Mouse (Mus musculus): ENCODE data around the gene Ppox. TPM values are rescaled to one million over a fixed set of nuclear protein-coding genes. Genes with fewer than 3 reads are reported as not detected.

Ppox gene
- polyA plus RNA-seq (2012; rRNA removed; ENCODE audit: low replicate concordance) = 26.6 and 36.8 TPM in 2 replicates

GRCm38 (mm10) chr1:171280916-171281527 lies at the start of gene Ppox:
Gene Ppox (minus strand): TSS chr1:171281186.

DNA sequence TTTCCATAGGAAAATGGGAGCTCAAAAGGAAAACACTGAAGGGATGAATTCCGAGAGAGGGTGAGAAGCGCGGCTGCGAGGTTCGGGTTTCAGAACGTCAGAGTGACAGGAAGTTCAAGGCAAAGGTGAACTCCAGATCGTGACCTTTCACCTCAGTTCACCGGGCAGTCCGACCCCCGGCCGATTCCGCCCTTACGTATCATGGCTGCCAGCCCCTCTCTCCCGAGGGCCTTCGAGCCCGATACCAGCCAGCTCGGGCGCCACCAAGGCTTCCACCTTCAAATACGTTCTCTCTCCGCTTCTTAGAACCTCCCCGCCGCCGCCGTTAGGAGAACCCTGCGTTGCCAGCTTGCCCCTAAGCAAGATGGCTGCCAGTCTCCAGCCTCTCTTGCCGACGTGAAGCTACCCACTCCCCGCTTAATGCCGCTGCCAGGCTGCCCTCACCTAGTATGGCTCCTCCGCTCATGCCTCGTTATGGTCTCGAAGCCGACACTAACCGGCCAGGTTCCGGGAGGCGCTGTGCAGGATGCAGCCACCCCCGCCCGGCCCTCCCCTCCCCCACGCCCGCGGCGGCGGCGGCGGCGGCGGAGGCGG lies 48.0 kb upstream of the Ppox start, which contains the start of gene Dedd:
TSS of gene Dedd (plus strand) at position 307 of the 594 bp plus-strand sequence.

DNA sequence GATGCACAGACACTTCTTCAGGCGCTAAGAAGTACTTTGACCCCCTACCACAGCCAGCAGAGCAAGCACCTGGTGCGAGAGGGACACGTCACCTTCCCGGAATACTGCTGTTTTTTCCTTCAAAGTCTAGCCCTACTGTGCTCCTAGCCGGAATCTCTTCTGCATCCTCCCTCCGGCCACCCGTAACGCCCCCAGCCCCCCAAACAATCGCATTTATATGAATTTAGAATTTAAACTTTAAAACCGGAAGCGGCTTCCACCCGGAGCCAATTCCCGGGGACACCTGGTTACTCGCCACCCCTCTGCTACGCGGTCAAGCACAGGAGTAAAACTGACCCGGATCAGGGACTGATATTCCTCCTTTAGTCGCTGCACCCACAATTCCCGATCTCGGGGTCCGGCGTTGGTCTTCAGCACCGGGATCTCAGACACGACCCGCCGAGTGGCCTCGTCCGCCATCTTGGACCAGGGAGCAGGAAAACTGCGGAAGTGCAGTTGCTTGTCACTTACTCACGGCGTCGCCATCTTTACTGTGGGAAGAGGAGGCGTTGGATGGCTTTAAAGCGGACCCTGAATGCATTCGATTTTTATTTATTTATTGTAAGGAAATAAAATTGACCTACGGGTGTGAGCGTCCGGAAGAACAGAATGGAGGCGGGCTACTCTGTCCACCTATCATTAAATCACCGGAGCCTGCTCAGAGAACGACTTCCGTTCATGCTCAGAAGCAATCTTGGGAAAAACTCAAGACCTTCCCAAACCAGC lies 13.5 kb upstream of the Ppox start, which contains the start of gene Ufc1:
TSS of gene Ufc1 (minus strand) at position 727 of the 765 bp plus-strand sequence.

GRCm38 (mm10) chr1:171287136-171288081 lies 6.4 kb upstream of the Ppox start, which contains the start of gene Usp21:
Gene Usp21 (minus strand): TSS chr1:171287991.

GRCm38 (mm10) chr1:171269848-171270572 lies 11.0 kb downstream of the Ppox start, which contains the start of gene B4galt3:
Gene B4galt3 (plus strand): TSS chr1:171270328.

GRCm38 (mm10) chr1:171250680-171251593 lies 30.0 kb downstream of the Ppox start, which contains the start of gene Ndufs2:
Gene Ndufs2 (minus strand): TSS chr1:171251388.

GRCm38 (mm10) chr1:171249913-171250600 lies 30.9 kb downstream of the Ppox start, which contains the start of gene Adamts4:
Gene Adamts4 (plus strand): TSS chr1:171250421.

DNA sequence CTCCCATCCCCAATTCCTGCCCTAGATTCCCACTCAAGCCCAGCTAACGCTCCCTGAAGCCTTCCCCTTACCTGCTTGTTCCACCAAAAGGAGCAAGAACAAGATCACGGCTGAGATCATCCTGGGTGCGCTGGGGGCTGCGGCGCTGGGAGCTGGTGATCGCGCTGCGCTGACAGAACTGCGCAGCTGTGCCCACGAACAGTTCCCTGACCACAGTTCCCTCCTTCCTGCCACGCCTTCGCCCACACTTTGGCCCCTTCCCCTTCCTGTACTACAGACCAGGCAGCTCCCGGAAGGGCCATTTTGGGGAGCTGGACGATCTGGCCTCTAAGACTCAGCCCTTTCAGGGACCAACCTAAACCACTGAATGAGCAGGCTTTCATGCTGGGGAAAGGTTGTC lies 46.9 kb downstream of the Ppox start, which contains the start of gene Fcer1g:
TSS of gene Fcer1g (minus strand) at position 240 of the 400 bp plus-strand sequence.

Other genes with a start within 250 kb of the Ppox start
- 2.3 and 4.7 TPM in 2 replicates for gene Fcgr3, start 216.3 kb downstream of the Ppox start, polyA plus RNA-seq (2012; rRNA removed; ENCODE audit: low replicate concordance)
- 0.90 and 4.3 TPM in 2 replicates for gene Cfap126, start 167.3 kb downstream of the Ppox start, polyA plus RNA-seq (2012; rRNA removed; ENCODE audit: low replicate concordance)
- gene Sdhc, start 130.6 kb downstream of the Ppox start, polyA plus RNA-seq (2012; rRNA removed; ENCODE audit: low replicate concordance) = 189 and 291 TPM in 2 replicates
- gene Mpz, start 130.5 kb downstream of the Ppox start, polyA plus RNA-seq (2012; rRNA removed; ENCODE audit: low replicate concordance) = 0.25 and 0.82 TPM in 2 replicates
- 27.8 and 42.5 TPM in 2 replicates for gene Pcp4l1, start 84.9 kb downstream of the Ppox start, polyA plus RNA-seq (2012; rRNA removed; ENCODE audit: low replicate concordance)
- 41.3 and 48.7 TPM in 2 replicates for gene Nr1i3, start 67.2 kb downstream of the Ppox start, polyA plus RNA-seq (2012; rRNA removed; ENCODE audit: low replicate concordance)
- 26.9 and 29.4 TPM in 2 replicates for gene Tomm40l, start 58.7 kb downstream of the Ppox start, polyA plus RNA-seq (2012; rRNA removed; ENCODE audit: low replicate concordance)
- 2.0 and 3.7 TPM in 2 replicates for gene Apoa2, start 56.1 kb downstream of the Ppox start, polyA plus RNA-seq (2012; rRNA removed; ENCODE audit: low replicate concordance)
- gene Fcer1g, start 46.8 kb downstream of the Ppox start, polyA plus RNA-seq (2012; rRNA removed; ENCODE audit: low replicate concordance) = 24.2 and 71.8 TPM in 2 replicates
- 1.6 and 1.8 TPM in 2 replicates for gene Adamts4, start 30.8 kb downstream of the Ppox start, polyA plus RNA-seq (2012; rRNA removed; ENCODE audit: low replicate concordance)
- 127 and 139 TPM in 2 replicates for gene Ndufs2, start 29.8 kb downstream of the Ppox start, polyA plus RNA-seq (2012; rRNA removed; ENCODE audit: low replicate concordance)
- 86.3 and 126 TPM in 2 replicates for gene B4galt3, start 10.9 kb downstream of the Ppox start, polyA plus RNA-seq (2012; rRNA removed; ENCODE audit: low replicate concordance)
- 30.2 and 30.4 TPM in 2 replicates for gene Usp21, start 6.8 kb upstream of the Ppox start, polyA plus RNA-seq (2012; rRNA removed; ENCODE audit: low replicate concordance)
- 10.2 and 10.3 TPM in 2 replicates for gene Ufc1, start 13.8 kb upstream of the Ppox start, polyA plus RNA-seq (2012; rRNA removed; ENCODE audit: low replicate concordance)
- 23.2 and 33.7 TPM in 2 replicates for gene Dedd, start 48.0 kb upstream of the Ppox start, polyA plus RNA-seq (2012; rRNA removed; ENCODE audit: low replicate concordance)
- 60.9 and 66.1 TPM in 2 replicates for gene Nit1, start 64.5 kb upstream of the Ppox start, polyA plus RNA-seq (2012; rRNA removed; ENCODE audit: low replicate concordance)
- gene Pfdn2, start 64.5 kb upstream of the Ppox start, polyA plus RNA-seq (2012; rRNA removed; ENCODE audit: low replicate concordance) = 1.4 and 1.5 TPM in 2 replicates
- 0.37 and 0.47 TPM in 2 replicates for gene Klhdc9, start 79.6 kb upstream of the Ppox start, polyA plus RNA-seq (2012; rRNA removed; ENCODE audit: low replicate concordance)
- gene Nectin4, start 88.9 kb upstream of the Ppox start, polyA plus RNA-seq (2012; rRNA removed; ENCODE audit: low replicate concordance) = 0.15 and 1.1 TPM in 2 replicates
- gene Arhgap30, start 107.8 kb upstream of the Ppox start, polyA plus RNA-seq (2012; rRNA removed; ENCODE audit: low replicate concordance) = 3.3 and 4.2 TPM in 2 replicates
- gene Usf1, start 130.1 kb upstream of the Ppox start, polyA plus RNA-seq (2012; rRNA removed; ENCODE audit: low replicate concordance) = 58.8 and 75.3 TPM in 2 replicates
- 97.3 and 129 TPM in 2 replicates for gene Tstd1, start 137.7 kb upstream of the Ppox start, polyA plus RNA-seq (2012; rRNA removed; ENCODE audit: low replicate concordance)
- 49.6 and 100 TPM in 2 replicates for gene F11r, start 156.3 kb upstream of the Ppox start, polyA plus RNA-seq (2012; rRNA removed; ENCODE audit: low replicate concordance)
- gene Alyref2, start 222.3 kb upstream of the Ppox start, polyA plus RNA-seq (2012; rRNA removed; ENCODE audit: low replicate concordance) = 2.1 and 6.4 TPM in 2 replicates